In the genomic region with DNA sequence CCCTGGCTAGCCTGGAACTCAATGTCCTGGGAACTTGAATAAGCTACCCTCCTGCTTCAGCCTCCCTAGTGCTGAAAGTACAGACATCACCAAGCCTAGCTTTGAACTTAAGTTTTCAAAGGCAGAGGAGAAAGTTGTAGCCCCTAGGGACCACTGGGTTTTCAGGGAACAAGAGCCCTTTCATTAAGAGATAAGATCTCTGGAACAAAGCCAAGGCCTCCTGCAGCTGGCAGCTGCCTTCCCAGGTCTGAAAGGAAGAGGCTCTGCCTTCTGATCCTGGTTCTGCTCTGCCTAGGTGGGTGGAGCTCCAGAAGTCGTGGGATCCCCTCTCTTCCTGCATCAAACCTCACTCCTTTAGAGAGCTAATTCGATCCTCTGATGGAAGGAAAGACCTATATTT, we compare ENCODE assay signal across 16 mouse cellular contexts. TPM values are rescaled to one million over a fixed set of nuclear protein-coding genes. Genes with fewer than 3 reads are reported as not detected.
A peak's percentile ranks its signal among the peaks of the same experiment; 100 is the strongest.
DNase-seq lines count a peak whose midpoint lies in the region; ATAC-seq and TF ChIP-seq lines count a peak whose summit lies in the region.
"Had no signal": no experiment of that assay in that cellular context is flagged by ENCODE, and none has a peak within 500 bp of the region (broad histone marks: within the 10 kb centered on the region; RNA-seq: fewer than 3 reads in every experiment).

No protein-coding gene starts in this region.

- no peaks in the 10 kb centered on the region for H3K9me3 ChIP-seq in kidney, embryonic 15.5 days (replicated peaks)
- H3K9me3 ChIP-seq in liver, embryonic 11.5 days (ENCODE audit: control insufficient read depth, low read length) = no peaks in the 10 kb centered on the region
- H3K9me3 ChIP-seq: embryonic facial prominence, embryonic 13.5 days; liver, embryonic 13.5 days had no signal

- H3K4me3 ChIP-seq in kidney, embryonic 15.5 days (replicated peaks) = no peak overlapping the region
- H3K4me3 ChIP-seq in liver, embryonic 11.5 days (ENCODE audit: low read depth, low read length) = no peak overlapping the region
- H3K4me3 ChIP-seq: embryonic facial prominence, embryonic 13.5 days; liver, embryonic 13.5 days had no signal

- H3K4me1 ChIP-seq in kidney, embryonic 15.5 days = peaks cover 61% of the 10 kb centered on the region
- H3K4me1 ChIP-seq in liver, embryonic 11.5 days (replicated peaks; ENCODE audit: control insufficient read depth, insufficient read depth, low read length) = peaks cover 29% of the 10 kb centered on the region

- no peak for ATAC-seq in kidney, embryonic 15.5 days (replicated peaks; ENCODE audit: low FRiP score)
- no peak for ATAC-seq in liver, embryonic 11.5 days (replicated peaks; ENCODE audit: low FRiP score)
- ATAC-seq: Patski had no signal

- H3K9ac ChIP-seq in kidney, embryonic 15.5 days = no peak overlapping the region
- no peak overlapping the region for H3K9ac ChIP-seq in liver, embryonic 11.5 days (ENCODE audit: low read depth, low read length)
- H3K9ac ChIP-seq: embryonic facial prominence, embryonic 13.5 days; liver, embryonic 13.5 days had no signal

- TF ChIP-seq CTCF in brain, embryonic 14.5 days (IDR thresholded peaks at IDR 0.05; ENCODE audit: borderline replicate concordance, extremely low read depth, insufficient read depth, insufficient read length) = no peak

- no peak for TF ChIP-seq POLR2A in brain, embryonic 14.5 days (IDR thresholded peaks at IDR 0.05; ENCODE audit: borderline replicate concordance, extremely low read depth, insufficient read depth, insufficient read length, poor library complexity, severe bottlenecking)

- H3K27me3 ChIP-seq in kidney, embryonic 15.5 days = no peaks in the 10 kb centered on the region
- H3K27me3 ChIP-seq in liver, embryonic 11.5 days (replicated peaks; ENCODE audit: control insufficient read depth, insufficient read depth, low read length) = no peaks in the 10 kb centered on the region
- H3K27me3 ChIP-seq: embryonic facial prominence, embryonic 13.5 days; liver, embryonic 13.5 days; Patski had no signal

- peak; percentile 47 to 68 for DNase-seq in cerebellum, postnatal 10 days
- DNase-seq in cerebellum, adult 9-10 months = no peak
- DNase-seq in kidney, postnatal 4 days = no peak
- peak; percentile 51 for DNase-seq in 3T3-L1 (ENCODE audit: low read depth, low spot score)
- DNase-seq in brain, embryonic 14.5 days (ENCODE audit: low read depth) = peak; percentile 66
- DNase-seq in liver, embryonic 11.5 days (ENCODE audit: low spot score) = no peak
- no peak for DNase-seq in gastrocnemius, postnatal 25 days
- DNase-seq: cerebellum, adult 18-20 months; heart, adult 18-20 months; heart, postnatal 4 days; liver, embryonic 13.5 days had no signal

- 0 out of 2 replicates have a peak overlapping the region, but pooled peaks have one; percentile 18 for H3K27ac ChIP-seq in kidney, embryonic 15.5 days
- no peak overlapping the region for H3K27ac ChIP-seq in liver, embryonic 11.5 days (ENCODE audit: low read depth, low read length)
- H3K27ac ChIP-seq: embryonic facial prominence, embryonic 13.5 days; kidney, postnatal 0 days; liver, embryonic 13.5 days; macrophage had no signal

- peaks cover 22% of the 10 kb centered on the region for H3K36me3 ChIP-seq in kidney, embryonic 15.5 days
- H3K36me3 ChIP-seq in liver, embryonic 11.5 days (ENCODE audit: control insufficient read depth, insufficient read depth, low read length) = peaks cover 8% of the 10 kb centered on the region; the same call in 1 of the 2 replicates

- WGBS in kidney, embryonic 15.5 days = 10% methylated on average over 2 of the region's 2 CpGs
- 16% methylated on average over 2 of the region's 2 CpGs for WGBS in liver, embryonic 11.5 days

- no peak overlapping the region for H3K4me2 ChIP-seq in kidney, embryonic 15.5 days
- no peak overlapping the region for H3K4me2 ChIP-seq in liver, embryonic 11.5 days
- H3K4me2 ChIP-seq: embryonic facial prominence, embryonic 13.5 days; liver, embryonic 13.5 days had no signal

RNA-seq across cellular contexts. Expression of a gene that starts 6.0 kb away (rescaled TPM):
- 5.0 and 6.1 TPM in 2 replicates for polyA plus RNA-seq in kidney, embryonic 15.5 days (2015; fragmentation: Nextera tagmentation; extraction: Ambion mirVana)
- 57.6 and 75.1 TPM in 2 replicates for polyA plus RNA-seq in brain, embryonic 14.5 days (2012; rRNA removed)
- polyA plus RNA-seq in liver, embryonic 11.5 days (2014; fragmentation: Nextera tagmentation; extraction: Ambion mirVana) = 6.7 and 6.9 TPM in 2 replicates
- 10 to 100 TPM in 1 of 2 experiments, 1 to 10 TPM in 1; 9.1 to 10.3 TPM for total RNA-seq in gastrocnemius, postnatal 25 days (2021)

RNA-seq across cellular contexts. Expression of a gene that starts 58.7 kb away (rescaled TPM):
- polyA plus RNA-seq in kidney, embryonic 15.5 days (2015; fragmentation: Nextera tagmentation; extraction: Ambion mirVana) = 9.1 and 11.5 TPM in 2 replicates
- 3.1 and 3.5 TPM in 2 replicates for polyA plus RNA-seq in brain, embryonic 14.5 days (2012; rRNA removed)
- polyA plus RNA-seq in liver, embryonic 11.5 days (2014; fragmentation: Nextera tagmentation; extraction: Ambion mirVana) = 3.2 and 3.3 TPM in 2 replicates
- 1 to 10 TPM in 1 of 2 experiments, under 1 TPM in 1; 0.88 to 1.1 TPM for total RNA-seq in gastrocnemius, postnatal 25 days (2021)
- polyA plus RNA-seq: macrophage had no signal

Comparison
In these comparisons a context has a peak if more than half of its experiments do, and no peak if none do; other contexts are left out.
1. DNase-seq: peak in cerebellum, postnatal 10 days (2 of 2), 3T3-L1 (single experiment) and brain, embryonic 14.5 days (single experiment); none in cerebellum, adult 9-10 months (single experiment), kidney, postnatal 4 days (0 of 2), liver, embryonic 11.5 days (single experiment) and gastrocnemius, postnatal 25 days (single experiment).